Mouse (Mus musculus): ENCODE measurements at regions not wholly inside any gene's neighbourhood (a gene's known extent, or its start where the extent isn't known, plus 50 kb on each side); places are given as distances from the start of the nearest gene placed in this dataset.
A peak's percentile ranks its signal among the peaks of the same experiment; 100 is the strongest.

- WGBS = 81% methylated on average over 2 of the region's 2 CpGs
- no peaks in the 10 kb centered on the region for H3K27me3 ChIP-seq (ENCODE audit: control insufficient read depth, insufficient read depth, low read length)
- H3K27ac ChIP-seq (replicated peaks; ENCODE audit: low read depth, low read length) = no peak overlapping the region
- H3K9ac ChIP-seq (replicated peaks; ENCODE audit: low read length) = no peak overlapping the region
- H3K36me3 ChIP-seq (replicated peaks; ENCODE audit: control insufficient read depth, insufficient read depth, low read depth, low read length) = no peaks in the 10 kb centered on the region
- ATAC-seq (replicated peaks; ENCODE audit: insufficient number of reproducible peaks, low FRiP score, low TSS enrichment, low read depth) (no peak), DNase-seq (ENCODE audit: low spot score) (no peak)
- H3K4me2 ChIP-seq (ENCODE audit: low read depth, low read length) = no peak overlapping the region
- no peaks in the 10 kb centered on the region for H3K4me1 ChIP-seq (ENCODE audit: control insufficient read depth, insufficient read depth, low read length)
- no peaks in the 10 kb centered on the region for H3K9me3 ChIP-seq (replicated peaks; ENCODE audit: control insufficient read depth, low read length)
- H3K4me3 ChIP-seq (ENCODE audit: low read depth, low read length) = no peak overlapping the region
Measured at GRCm38 (mm10) chr2:40063261-40063660, 837.0 kb upstream of the Ppp6c start.

GRCm38 (mm10) chr2:40053528-40053927 is 827.3 kb upstream of the Ppp6c start:
- DNase-seq (ENCODE audit: low spot score) = peak; percentile 48
- Histone ChIP-seq H3K4me2 (ENCODE audit: low read depth, low read length) (no peak overlapping the region), H3K9me3 (replicated peaks; ENCODE audit: control insufficient read depth, low read length) (no peaks in the 10 kb centered on the region), H3K4me1 (ENCODE audit: control insufficient read depth, insufficient read depth, low read length) (no peaks in the 10 kb centered on the region), H3K4me3 (ENCODE audit: low read depth, low read length) (no peak overlapping the region), H3K36me3 (replicated peaks; ENCODE audit: control insufficient read depth, insufficient read depth, low read depth, low read length) (no peaks in the 10 kb centered on the region), H3K27me3 (ENCODE audit: control insufficient read depth, insufficient read depth, low read length) (no peaks in the 10 kb centered on the region), H3K27ac (replicated peaks; ENCODE audit: low read depth, low read length) (no peak overlapping the region), H3K9ac (replicated peaks; ENCODE audit: low read length) (no peak overlapping the region)
- no peak for ATAC-seq (replicated peaks; ENCODE audit: insufficient number of reproducible peaks, low FRiP score, low TSS enrichment, low read depth)
